Comparison of ENCODE assay signal across 9 mouse cellular contexts in genomic region chr16:93152765-93153489, GRCm38 (mm10).
DNase-seq lines count a peak whose midpoint lies in the region; ATAC-seq lines count a peak whose summit lies in the region.
"Had no signal": no experiment of that assay in that cellular context is flagged by ENCODE, and none has a peak within 500 bp of the region (broad histone marks: within the 10 kb centered on the region; RNA-seq: fewer than 3 reads in every experiment).

No protein-coding gene starts in this region.

- H3K4me3 ChIP-seq in embryonic facial prominence, embryonic 15.5 days (replicated peaks), result no peak overlapping the region
- H3K4me3 ChIP-seq in liver, embryonic 15.5 days (replicated peaks), result no peak overlapping the region
- no peak overlapping the region for H3K4me3 ChIP-seq in kidney, embryonic 16.5 days (ENCODE audit: low read length)

- H3K4me2 ChIP-seq in embryonic facial prominence, embryonic 15.5 days (replicated peaks), result 0 out of 2 replicates have a peak overlapping the region, but pooled peaks have one; percentile 1
- H3K4me2 ChIP-seq in liver, embryonic 15.5 days, result peak overlapping the region; percentile 21
- no peak overlapping the region for H3K4me2 ChIP-seq in kidney, embryonic 16.5 days (replicated peaks; ENCODE audit: low read depth, low read length)

- DNase-seq in ovary, postnatal 36 days (ENCODE audit: low spot score), result peak; percentile 28
- no peak for DNase-seq in ovary, postnatal 14 days (ENCODE audit: low spot score)
- DNase-seq in yolk sac, embryonic 10.5 days (ENCODE audit: low spot score), result peak; percentile 7
- no peak for DNase-seq in urinary bladder, postnatal 10 days (ENCODE audit: low spot score)
- DNase-seq in urinary bladder, postnatal 4 days (ENCODE audit: low spot score in 2 of 2), result no peak

- WGBS in embryonic facial prominence, embryonic 15.5 days, result 22% methylated on average over 14 of the region's 14 CpGs
- 9% methylated on average over 14 of the region's 14 CpGs for WGBS in liver, embryonic 15.5 days (ENCODE audit: insufficient replicate concordance)
- 36% methylated on average over 14 of the region's 14 CpGs for WGBS in kidney, embryonic 16.5 days

- H3K9ac ChIP-seq in embryonic facial prominence, embryonic 15.5 days, result no peak overlapping the region
- no peak overlapping the region for H3K9ac ChIP-seq in liver, embryonic 15.5 days
- H3K9ac ChIP-seq in kidney, embryonic 16.5 days (replicated peaks; ENCODE audit: low read length), result no peak overlapping the region

- no peaks in the 10 kb centered on the region for H3K36me3 ChIP-seq in embryonic facial prominence, embryonic 15.5 days
- H3K36me3 ChIP-seq in liver, embryonic 15.5 days (replicated peaks), result no peaks in the 10 kb centered on the region
- no peaks in the 10 kb centered on the region for H3K36me3 ChIP-seq in kidney, embryonic 16.5 days (ENCODE audit: insufficient read depth, low read length)

- peaks cover 11% of the 10 kb centered on the region for H3K4me1 ChIP-seq in embryonic facial prominence, embryonic 15.5 days
- H3K4me1 ChIP-seq in liver, embryonic 15.5 days (replicated peaks), result peaks cover 43% of the 10 kb centered on the region
- H3K4me1 ChIP-seq in kidney, embryonic 16.5 days (ENCODE audit: insufficient read depth, low read length), result no peaks in the 10 kb centered on the region

- no peaks in the 10 kb centered on the region for H3K9me3 ChIP-seq in embryonic facial prominence, embryonic 15.5 days (replicated peaks)
- no peaks in the 10 kb centered on the region for H3K9me3 ChIP-seq in liver, embryonic 15.5 days (replicated peaks)
- no peaks in the 10 kb centered on the region for H3K9me3 ChIP-seq in kidney, embryonic 16.5 days (ENCODE audit: low read length)

- H3K27ac ChIP-seq in embryonic facial prominence, embryonic 15.5 days (replicated peaks), result peak overlapping the region; percentile 0; the same call in 1 of the 2 replicates
- H3K27ac ChIP-seq in liver, embryonic 15.5 days (replicated peaks), result 0 out of 2 replicates have a peak overlapping the region, but pooled peaks have one; percentile 24
- no peak overlapping the region for H3K27ac ChIP-seq in kidney, embryonic 16.5 days (ENCODE audit: low read length)
- H3K27ac ChIP-seq: macrophage had no signal

- ATAC-seq in embryonic facial prominence, embryonic 15.5 days (ENCODE audit: insufficient number of reproducible peaks, low FRiP score, low TSS enrichment, low read depth), result peak; percentile 70; the same call in 1 of the 2 replicates
- ATAC-seq in liver, embryonic 15.5 days (ENCODE audit: insufficient read depth), result no peak
- no peak for ATAC-seq in kidney, embryonic 16.5 days (ENCODE audit: low FRiP score, low TSS enrichment)

- no peaks in the 10 kb centered on the region for H3K27me3 ChIP-seq in embryonic facial prominence, embryonic 15.5 days
- peaks cover 12% of the 10 kb centered on the region for H3K27me3 ChIP-seq in liver, embryonic 15.5 days
- H3K27me3 ChIP-seq in kidney, embryonic 16.5 days (ENCODE audit: insufficient read depth, low read length), result no peaks in the 10 kb centered on the region

Comparison
In these comparisons a context has a peak if more than half of its experiments do, and no peak if none do; other contexts are left out.
1. DNase-seq: peak in ovary, postnatal 36 days (single experiment) and yolk sac, embryonic 10.5 days (single experiment); none in ovary, postnatal 14 days (single experiment), urinary bladder, postnatal 10 days (single experiment) and urinary bladder, postnatal 4 days (0 of 2).